Mouse (Mus musculus) forebrain, postnatal 0 days (tissue): ENCODE results near the gene Olfm1. TPM values are rescaled to one million over a fixed set of nuclear protein-coding genes. Genes with fewer than 3 reads are reported as not detected.

Source experiments
- ATAC-seq: fragments of 200-750 bp; cut with Nextera tagmentation; 2 replicates; pipeline ENCODE4 v1.8.0; 2017; ENCODE audit warnings: mild to moderate bottlenecking, moderate library complexity
- DNase-seq: peaks from one replicate; pipeline ENCODE4 v3.0.0-alpha.2; 2015
- H3K27ac ChIP-seq: fragments of 300-500 bp; sonication (generic); 2 replicates; pipeline ENCODE4 v1.5.1; 2014; ENCODE audit warnings: low read depth, mild to moderate bottlenecking, antibody characterized with exemption, low read length, moderate library complexity, mixed read lengths
- H3K27me3 ChIP-seq: fragments of 300-500 bp; sonication (generic); 2 replicates; pipeline ENCODE4 v1.6.1; 2014; ENCODE audit warnings: mild to moderate bottlenecking, low read length, mixed read lengths; ENCODE audit not compliant: insufficient read depth
- H3K36me3 ChIP-seq: fragments of 300-500 bp; sonication (generic); 2 replicates; pipeline ENCODE4 v1.6.1; 2014; ENCODE audit warnings: mild to moderate bottlenecking, moderate library complexity; ENCODE audit not compliant: insufficient read depth
- H3K4me1 ChIP-seq: fragments of 300-500 bp; sonication (generic); 2 replicates; pipeline ENCODE4 v1.6.1; 2014; ENCODE audit warnings: antibody characterized with exemption; ENCODE audit not compliant: insufficient read depth
- H3K4me2 ChIP-seq: fragments of 300-500 bp; sonication (generic); 2 replicates; pipeline ENCODE4 v1.6.1; 2014; ENCODE audit warnings: low read depth, mild to moderate bottlenecking, moderate library complexity
- H3K4me3 ChIP-seq: fragments of 300-500 bp; sonication (generic); 2 replicates; pipeline ENCODE4 v1.5.1; 2014; ENCODE audit warnings: low read depth, low read length, mixed read lengths
- H3K9ac ChIP-seq: fragments of 300-500 bp; sonication (generic); 2 replicates; pipeline ENCODE4 v1.6.1; 2014; ENCODE audit warnings: mild to moderate bottlenecking
- H3K9me3 ChIP-seq: fragments of 300-500 bp; sonication (generic); 2 replicates; pipeline ENCODE4 v1.6.1; 2016; ENCODE audit warnings: low read length
- CTCF ChIP-seq: sonication (generic); IDR thresholded peaks from 2 replicates; pipeline ENCODE4 v1.5.1; 2016; ENCODE audit warnings: antibody characterized with exemption, control low read depth, low read depth
- WGBS: fragments of 180-500 bp; shearing (Covaris S2); extraction: QIAGEN DNeasy Blood & Tissue Kit; methylation state at CpG from one replicate; pipeline ENCODE4 v1.1.7; 2014; 5-methylcytosine and 5-hydroxymethylcytosine counted together
- polyA plus RNA-seq: library from polyadenylated mRNA; unstranded; fragments of >200 nt; fragmentation: Nextera tagmentation; extraction: Ambion mirVana; gene quantifications from 2 replicates; pipeline ENCODE4 v1.2.1, GENCODE M21; 2015
- total RNA-seq: library from RNA; depleted of rRNA; stranded (reverse); fragments of >200 nt; gene quantifications from 2 replicates; pipeline ENCODE4 v1.2.3, GENCODE M21; 2014; rRNA removed

The Olfm1 gene
- total and polyA plus RNA-seq, 2 experiments from 2014 or later, result 344 to 444 TPM

GRCm38 (mm10) chr2:28267776-28268275, 75.0 kb downstream of the Olfm1 start:
- no peak for TF ChIP-seq CTCF
- no peak for DNase-seq
- no peak overlapping the region for H3K27ac ChIP-seq
- no peaks in the 10 kb centered on the region for H3K9me3 ChIP-seq
- no peak overlapping the region for H3K4me2 ChIP-seq
- 90% methylated on average over 3 of the region's 3 CpGs for WGBS
- H3K36me3 ChIP-seq, result no peaks in the 10 kb centered on the region
- no peaks in the 10 kb centered on the region; the same call in 1 of the 2 replicates for H3K4me1 ChIP-seq
- no peaks in the 10 kb centered on the region for H3K27me3 ChIP-seq
- H3K9ac ChIP-seq, result no peak overlapping the region
- no peak for ATAC-seq
- H3K4me3 ChIP-seq, result no peak overlapping the region

- H3K9ac ChIP-seq, result no peak overlapping the region
- H3K36me3 ChIP-seq, result no peaks in the 10 kb centered on the region
- ATAC-seq (no peak), DNase-seq (no peak)
- H3K9me3 ChIP-seq, result no peaks in the 10 kb centered on the region
- H3K27ac ChIP-seq, result no peak overlapping the region
- WGBS, result 8% methylated on average over 4 of the region's 4 CpGs
- no peak for TF ChIP-seq CTCF
- H3K27me3 ChIP-seq, result no peaks in the 10 kb centered on the region
- H3K4me2 ChIP-seq, result no peak overlapping the region
- no peaks in the 10 kb centered on the region; the same call in 1 of the 2 replicates for H3K4me1 ChIP-seq
- H3K4me3 ChIP-seq, result no peak overlapping the region
Observed at GRCm38 (mm10) chr2:28270561-28270960, 77.8 kb downstream of the Olfm1 start.

DNA sequence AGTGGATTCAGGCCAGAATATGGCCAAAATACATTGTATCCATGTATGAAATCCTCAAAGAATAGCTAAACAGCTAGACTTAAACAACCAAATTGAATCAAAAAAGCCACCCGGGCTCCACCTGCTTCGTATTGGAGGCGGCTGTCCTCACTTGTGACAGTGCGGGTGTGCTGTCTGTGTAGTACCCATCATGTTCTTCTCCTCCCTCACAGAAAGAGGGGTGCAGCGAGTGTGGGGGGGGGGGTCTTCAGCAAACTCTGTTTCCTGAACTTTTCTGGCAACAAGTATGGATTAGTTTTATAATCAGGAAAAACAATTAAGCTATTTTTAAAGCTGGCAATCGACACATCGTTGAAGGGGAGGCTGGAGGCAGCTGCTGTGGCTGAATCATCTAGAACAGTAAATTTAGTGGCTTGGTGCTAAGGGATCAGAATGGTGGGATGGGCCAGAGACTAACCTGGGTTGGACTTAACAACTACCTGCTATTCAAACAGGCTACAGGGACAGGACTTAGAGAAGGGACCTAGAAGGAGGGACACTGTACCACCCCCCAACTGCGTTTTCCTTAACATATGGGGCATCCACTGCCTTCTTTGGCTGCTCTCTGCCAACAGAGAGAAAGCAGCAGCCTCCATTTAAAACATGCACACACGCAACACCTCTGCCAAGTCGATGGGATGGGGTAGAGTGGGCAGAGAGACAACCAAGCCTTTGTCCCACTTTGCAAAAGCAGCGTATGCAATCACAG, 79.6 kb downstream of the Olfm1 start:
- Histone ChIP-seq H3K9ac (no peak overlapping the region), H3K4me2 (no peak overlapping the region), H3K27me3 (no peaks in the 10 kb centered on the region), H3K9me3 (no peaks in the 10 kb centered on the region), H3K4me1 (no peaks in the 10 kb centered on the region; the same call in 1 of the 2 replicates), H3K36me3 (no peaks in the 10 kb centered on the region), H3K27ac (no peak overlapping the region), H3K4me3 (no peak overlapping the region)
- peak; percentile 61 for ATAC-seq
- no peak for DNase-seq
- TF ChIP-seq CTCF, result no peak
- WGBS, result 53% methylated on average over 11 of the region's 11 CpGs

DNA sequence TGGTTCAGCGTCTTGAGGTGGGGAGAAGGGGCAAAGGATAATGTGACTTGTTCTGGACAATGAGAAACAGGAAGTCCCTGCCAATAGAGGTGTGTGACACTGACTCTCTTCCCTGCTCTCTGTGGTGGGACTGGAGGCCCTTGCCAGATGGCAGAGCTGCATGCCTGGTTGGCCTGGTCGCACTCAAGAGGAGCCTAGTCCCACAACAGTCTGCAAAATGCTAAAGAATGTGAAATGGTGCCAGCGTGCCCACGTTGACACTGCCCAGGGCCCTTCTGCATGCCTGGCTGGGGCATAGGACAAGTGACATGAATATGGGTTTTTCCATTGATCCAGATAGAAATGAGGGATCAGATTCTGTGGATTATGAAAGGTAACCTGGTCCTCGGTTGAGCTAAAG, 81.2 kb downstream of the Olfm1 start:
- no peak for TF ChIP-seq CTCF
- 80% methylated on average over 5 of the region's 5 CpGs for WGBS
- ATAC-seq (no peak), DNase-seq (no peak)
- H3K4me1 ChIP-seq, result no peaks in the 10 kb centered on the region; the same call in 1 of the 2 replicates
- no peaks in the 10 kb centered on the region for H3K36me3 ChIP-seq
- no peak overlapping the region for H3K4me2 ChIP-seq
- no peak overlapping the region for H3K4me3 ChIP-seq
- H3K27ac ChIP-seq, result no peak overlapping the region
- H3K9ac ChIP-seq, result no peak overlapping the region
- no peaks in the 10 kb centered on the region for H3K27me3 ChIP-seq
- H3K9me3 ChIP-seq, result no peaks in the 10 kb centered on the region

DNA sequence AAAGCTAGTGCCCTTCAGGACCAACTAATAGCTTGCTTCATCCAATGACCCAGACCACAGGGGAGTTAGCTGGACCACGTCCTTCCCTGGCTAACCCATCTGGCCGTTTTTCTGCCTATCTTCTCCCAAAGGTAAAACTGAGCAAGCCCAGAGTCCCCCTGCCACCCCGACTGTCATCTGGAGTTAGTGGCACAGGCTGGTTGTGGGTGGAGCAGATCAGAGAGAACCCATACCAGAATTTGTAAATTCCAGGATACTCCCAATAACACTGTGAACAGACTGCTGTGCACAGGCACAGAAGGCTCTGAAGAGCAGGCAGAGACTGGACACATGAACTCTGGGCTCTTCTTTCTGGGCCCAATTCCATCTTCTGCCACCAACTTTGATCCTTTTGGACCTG, 82.6 kb downstream of the Olfm1 start:
- no peaks in the 10 kb centered on the region for H3K27me3 ChIP-seq
- no peak overlapping the region for H3K4me3 ChIP-seq
- H3K4me1 ChIP-seq, result no peaks in the 10 kb centered on the region; the same call in 1 of the 2 replicates
- DNase-seq (no peak), ATAC-seq (no peak)
- TF ChIP-seq CTCF, result no peak
- H3K27ac ChIP-seq, result no peak overlapping the region
- H3K9me3 ChIP-seq, result no peaks in the 10 kb centered on the region
- H3K4me2 ChIP-seq, result no peak overlapping the region
- WGBS, result 78% methylated on average over 3 of the region's 3 CpGs
- no peaks in the 10 kb centered on the region for H3K36me3 ChIP-seq
- no peak overlapping the region for H3K9ac ChIP-seq

DNA sequence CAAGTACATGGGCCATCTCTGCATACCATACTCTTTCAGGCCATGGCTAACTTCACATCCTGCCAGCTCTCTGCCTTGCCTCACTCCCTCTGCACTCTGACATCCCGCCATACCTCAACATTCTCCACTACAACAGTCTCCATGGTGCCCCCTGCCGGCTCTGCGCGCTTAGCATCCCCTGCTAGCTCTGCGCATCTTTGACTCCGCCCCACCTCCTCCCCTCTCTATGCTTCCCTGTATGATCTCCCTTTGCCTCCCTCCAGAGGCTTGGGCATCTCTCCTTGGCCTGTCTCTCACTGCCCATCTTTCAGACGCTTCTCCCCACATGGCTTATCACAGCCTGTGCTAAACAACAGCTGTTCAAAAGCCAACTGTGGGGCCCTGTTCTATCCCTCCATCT, 85.4 kb downstream of the Olfm1 start:
- 7% methylated on average over 7 of the region's 7 CpGs for WGBS
- Histone ChIP-seq H3K9me3 (no peaks in the 10 kb centered on the region), H3K9ac (no peak overlapping the region), H3K4me2 (no peak overlapping the region), H3K36me3 (no peaks in the 10 kb centered on the region), H3K4me3 (no peak overlapping the region), H3K27me3 (no peaks in the 10 kb centered on the region), H3K4me1 (no peaks in the 10 kb centered on the region), H3K27ac (no peak overlapping the region)
- peak; percentile 70 for TF ChIP-seq CTCF
- peak; percentile 61 for DNase-seq
- ATAC-seq, result peak; percentile 56

DNA sequence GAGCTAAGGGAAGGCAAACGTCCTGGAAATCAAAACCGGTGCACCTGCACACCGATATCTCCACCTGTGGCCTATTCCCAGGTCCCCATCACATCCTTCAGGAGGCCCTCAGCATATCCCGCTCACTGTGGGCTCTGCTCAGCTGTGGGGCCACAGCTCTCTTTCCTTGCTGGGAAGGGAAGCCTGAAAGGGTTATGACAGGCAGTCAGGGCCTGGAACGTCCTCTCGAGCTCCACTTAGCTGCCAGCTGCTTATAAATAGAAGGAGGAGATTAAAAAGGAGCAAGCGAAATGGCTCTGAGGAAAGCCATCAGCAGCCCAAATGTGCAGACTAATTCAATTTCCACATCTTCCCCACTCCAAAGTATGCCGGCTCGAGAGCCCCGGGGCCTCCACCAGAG, 86.1 kb downstream of the Olfm1 start:
- Histone ChIP-seq H3K4me1 (no peaks in the 10 kb centered on the region), H3K4me2 (no peak overlapping the region), H3K9me3 (no peaks in the 10 kb centered on the region), H3K27me3 (no peaks in the 10 kb centered on the region), H3K4me3 (no peak overlapping the region), H3K9ac (no peak overlapping the region), H3K27ac (no peak overlapping the region), H3K36me3 (no peaks in the 10 kb centered on the region)
- DNase-seq, result no peak
- 64% methylated on average over 10 of the region's 10 CpGs for WGBS
- ATAC-seq, result no peak
- TF ChIP-seq CTCF, result no peak

Other genes starting within 250 kb of the Olfm1 start
- gene Fcnb, start 108.1 kb upstream of the Olfm1 start, total RNA-seq, result not detected in 2 replicates
- gene Fcnb, start 108.1 kb upstream of the Olfm1 start, polyA plus RNA-seq, result not detected in 2 replicates